Mouse (Mus musculus): Measurements from ENCODE around the gene Pfas.

GRCm38 (mm10) chr11:69009508-69009907 lies 1.2 kb upstream of the Pfas start:
- no peak for TF ChIP-seq MAFK (IDR thresholded peaks at IDR 0.05; ENCODE audit: insufficient read depth, low read depth, low read length)
- no peak for TF ChIP-seq ZNF384 (IDR thresholded peaks at IDR 0.05; ENCODE audit: low read depth, low read length)
- TF ChIP-seq CHD2 (IDR thresholded peaks at IDR 0.05; ENCODE audit: low read depth, low read length) = no peak
- no peak for TF ChIP-seq HCFC1 (IDR thresholded peaks at IDR 0.05; ENCODE audit: borderline replicate concordance, insufficient read depth, low read length)
- no peak for TF ChIP-seq ZC3H11A (IDR thresholded peaks at IDR 0.05; ENCODE audit: borderline replicate concordance, low read depth, low read length)

All from ES-E14 (cell line).